Mouse (Mus musculus): ENCODE results near the gene Slc6a12.

DNA sequence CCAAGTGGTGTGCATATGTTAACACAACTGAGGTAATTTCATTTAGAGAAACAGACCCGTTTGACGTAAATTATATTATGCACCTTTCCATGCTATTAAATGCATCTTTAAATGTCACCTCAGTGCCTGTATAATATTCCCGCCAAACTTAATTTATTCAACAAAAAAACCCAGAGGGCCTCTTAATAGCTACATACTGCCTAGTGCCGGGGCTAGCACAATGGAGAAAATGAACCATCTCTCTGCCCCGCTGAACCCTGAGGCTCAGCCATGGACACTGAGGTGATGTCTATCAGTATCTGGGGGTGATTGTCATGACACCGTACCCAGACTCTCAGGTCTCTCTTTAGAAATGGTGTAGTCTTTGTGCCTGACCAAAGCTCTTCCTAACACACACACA lies 14.4 kb downstream of the Slc6a12 start:
- no peak for TF ChIP-seq EP300 (IDR thresholded peaks at IDR 0.05; ENCODE audit: low read depth)
- no peak for TF ChIP-seq CTCF (IDR thresholded peaks at IDR 0.05; ENCODE audit: low read depth)
